Mouse (Mus musculus): ENCODE results near the gene Gmppa.

Gene Gmppa

GRCm38 (mm10) chr1:75455948-75456347, 20.2 kb downstream of the Gmppa start:
- no peak for DNase-seq (ENCODE audit: low spot score in 2 of 2)

DNA sequence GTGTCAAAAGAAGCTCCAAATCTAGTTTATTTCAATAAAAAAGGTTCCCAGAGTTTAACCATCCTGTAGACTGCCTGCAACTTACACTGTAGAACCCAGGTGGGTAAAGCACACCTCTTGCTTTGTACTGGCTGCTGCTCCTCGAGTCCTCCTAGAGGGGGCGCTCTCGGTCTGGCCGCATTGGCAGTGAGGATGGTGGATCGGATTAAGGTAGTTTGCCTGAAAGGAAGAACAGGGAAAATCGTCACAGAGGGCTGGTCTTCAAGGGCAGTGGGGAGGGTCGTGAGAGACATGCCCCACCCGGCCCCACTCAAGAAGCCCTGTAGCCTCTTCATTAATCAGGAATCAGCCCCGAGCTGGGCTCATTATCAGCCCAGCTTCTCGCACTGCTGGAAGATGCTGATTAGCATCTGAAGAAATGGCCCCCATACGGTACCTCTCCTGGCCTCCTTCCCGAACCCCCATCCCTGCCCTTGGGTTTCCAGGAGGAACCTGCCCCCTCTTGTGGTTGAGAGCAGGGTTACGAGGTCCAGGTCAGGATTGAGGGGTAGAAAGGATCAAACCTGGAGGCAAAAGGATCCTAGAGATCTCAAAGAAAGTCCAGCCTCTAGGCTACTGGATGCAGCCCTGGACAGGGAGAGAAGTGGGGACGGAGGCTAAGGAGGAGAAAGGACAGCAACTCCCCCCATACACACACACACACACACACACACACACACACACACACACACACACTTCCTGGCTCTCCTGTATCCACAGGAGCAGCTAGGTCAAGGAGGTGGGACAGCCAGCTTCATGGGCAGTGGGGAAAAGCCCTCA, 21.2 kb downstream of the Gmppa start:
- no peak for DNase-seq (ENCODE audit: low spot score in 2 of 2)

DNA sequence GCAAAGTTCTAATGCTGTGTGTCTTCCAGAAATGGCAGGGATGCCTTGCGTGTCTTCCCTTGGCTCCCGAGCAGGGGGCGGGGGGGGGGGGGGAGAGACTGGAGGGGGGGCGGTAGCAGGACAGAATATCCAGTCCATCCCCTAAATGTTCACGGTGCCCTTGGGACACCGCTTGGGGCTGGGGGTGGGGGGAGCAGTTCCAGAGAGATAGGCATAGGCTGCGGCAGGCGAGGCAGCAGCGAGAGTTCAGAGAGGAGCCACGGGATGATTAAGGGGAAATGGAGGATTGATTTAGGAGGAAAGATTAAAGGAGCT, 21.9 kb downstream of the Gmppa start:
- DNase-seq (ENCODE audit: low spot score in 2 of 2) = no peak

DNA sequence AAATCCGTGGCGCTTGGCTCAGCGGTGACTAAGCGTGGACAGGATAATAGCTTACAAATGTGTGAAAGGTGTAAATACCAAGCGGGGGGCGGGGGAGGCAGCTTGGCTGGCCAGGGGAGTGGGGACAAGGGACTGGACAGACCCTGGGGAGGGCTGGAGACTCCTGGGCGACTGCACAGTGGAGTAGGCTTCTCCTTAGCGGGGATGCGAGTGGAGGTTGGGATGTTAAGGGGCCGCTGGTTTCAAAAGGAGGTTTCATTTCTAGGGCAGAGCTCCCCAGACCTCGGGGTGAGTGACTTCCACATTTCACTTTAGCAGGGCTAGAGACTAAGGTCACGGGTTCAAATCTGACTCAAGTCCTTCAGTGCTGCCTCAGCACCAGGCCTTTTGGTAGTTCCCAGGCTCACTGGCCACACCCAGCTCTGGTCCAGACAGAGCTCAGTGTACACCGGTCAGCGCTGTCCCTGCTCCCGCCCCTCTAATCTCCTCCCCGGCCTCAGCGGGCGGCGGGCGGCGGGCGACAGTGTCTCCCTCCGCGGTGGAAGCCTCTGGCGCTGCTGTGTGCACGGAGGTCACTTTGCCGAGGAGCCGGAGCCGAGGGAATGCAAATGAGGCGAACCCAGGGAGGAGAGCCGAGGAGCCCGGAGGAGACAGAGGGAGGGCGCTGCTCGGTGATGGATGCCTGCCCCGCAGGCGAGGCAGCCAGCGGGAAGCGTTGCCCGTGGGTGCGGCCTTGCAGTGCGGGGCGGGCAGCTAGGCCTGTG, 22.5 kb downstream of the Gmppa start:
- DNase-seq (ENCODE audit: low spot score in 2 of 2) = peak in 1 of 2 experiments; percentile 66

- DNase-seq (ENCODE audit: low spot score in 2 of 2) = peak; percentile 78 to 81
These were observed 23.3 kb downstream of the Gmppa start for GRCm38 (mm10) chr1:75458789-75459684.

GRCm38 (mm10) chr1:75460297-75460696, 24.6 kb downstream of the Gmppa start:
- no peak for DNase-seq (ENCODE audit: low spot score in 2 of 2)

- no peak for DNase-seq (ENCODE audit: low spot score in 2 of 2)
These were observed 26.9 kb downstream of the Gmppa start for GRCm38 (mm10) chr1:75462636-75463035.

GRCm38 (mm10) chr1:75463652-75464204, 28.0 kb downstream of the Gmppa start:
- DNase-seq (ENCODE audit: low spot score in 2 of 2) = no peak

GRCm38 (mm10) chr1:75467215-75467927, 31.6 kb downstream of the Gmppa start:
- DNase-seq (ENCODE audit: low spot score in 2 of 2) = peak; percentile 86 to 89

DNA sequence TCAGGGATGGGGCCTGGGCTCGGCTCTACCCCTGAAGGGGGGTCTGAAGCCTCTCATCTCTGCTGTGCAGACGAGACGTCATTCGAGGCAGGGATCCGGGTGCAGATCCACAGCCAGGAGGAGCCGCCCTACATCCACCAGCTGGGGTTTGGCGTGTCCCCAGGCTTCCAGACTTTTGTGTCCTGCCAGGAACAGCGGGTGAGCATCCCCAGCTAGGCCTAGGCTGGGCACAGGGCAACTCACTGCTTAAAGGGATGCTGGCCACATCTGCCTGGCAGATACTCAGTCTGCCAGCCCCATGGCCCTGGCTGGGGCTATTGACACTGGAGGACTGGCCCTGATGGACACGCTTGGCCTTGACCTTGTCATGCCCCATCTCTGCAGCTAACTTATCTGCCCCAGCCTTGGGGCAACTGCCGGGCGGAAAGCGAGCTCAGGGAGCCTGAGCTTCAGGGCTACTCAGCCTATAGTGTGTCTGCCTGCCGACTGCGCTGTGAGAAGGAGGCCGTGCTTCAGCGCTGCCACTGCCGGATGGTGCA, 33.6 kb downstream of the Gmppa start:
- DNase-seq (ENCODE audit: low spot score in 2 of 2) = no peak

DNA sequence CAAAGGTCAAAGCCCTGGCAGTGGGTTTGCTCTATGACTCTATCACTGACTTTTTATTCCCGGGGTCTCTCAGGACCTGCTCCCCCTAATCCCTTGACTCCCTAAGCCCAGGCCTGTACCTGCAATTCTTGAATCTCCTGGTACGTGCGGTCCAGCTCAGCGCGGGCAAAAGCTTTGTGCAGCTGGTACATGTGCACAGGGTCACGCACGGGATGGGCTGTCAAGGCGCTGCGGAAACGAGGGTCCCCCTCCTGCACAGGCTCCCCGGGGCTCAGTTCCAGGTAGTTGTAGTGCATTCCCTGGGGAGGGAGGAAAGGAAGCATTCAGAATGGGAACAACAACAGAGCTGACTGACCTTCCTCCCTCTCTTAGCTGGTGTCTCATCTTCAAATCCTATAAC, 40.7 kb downstream of the Gmppa start:
- DNase-seq (ENCODE audit: low spot score in 2 of 2) = no peak

DNA sequence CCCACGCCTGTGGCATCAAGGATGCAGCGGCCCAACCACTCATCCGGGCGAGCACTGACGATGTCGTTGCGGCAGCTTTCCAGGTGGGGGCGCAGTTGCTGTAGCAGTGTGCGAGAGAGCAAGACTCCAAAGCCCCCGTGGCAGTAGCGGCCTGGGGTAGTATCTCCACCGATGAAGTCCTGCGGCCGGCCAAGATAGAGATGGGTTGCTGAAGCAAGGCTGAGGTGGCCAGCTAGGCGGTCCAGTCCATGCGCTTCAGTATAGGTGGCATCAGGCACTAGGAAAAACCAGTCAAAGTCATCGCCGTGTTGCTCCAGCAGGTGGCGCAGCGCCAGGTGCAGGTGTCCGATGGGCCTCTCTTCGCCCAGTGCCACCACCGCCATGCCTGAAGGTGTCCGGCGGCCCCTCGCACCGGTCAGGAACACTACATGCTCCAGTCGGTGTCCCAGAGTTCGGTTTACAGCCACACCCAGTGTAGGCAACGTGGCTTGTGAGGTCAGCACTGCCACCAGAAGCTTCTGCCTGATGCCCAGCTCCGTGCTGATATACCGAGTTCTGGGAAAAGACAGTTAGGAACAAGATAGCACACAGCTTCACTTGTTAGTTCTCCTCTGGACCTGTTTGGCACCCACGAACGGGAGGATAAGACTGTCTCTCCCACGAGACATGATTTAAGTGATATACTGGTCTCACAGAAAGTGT, 41.7 kb downstream of the Gmppa start:
- DNase-seq (ENCODE audit: low spot score in 2 of 2) = peak; percentile 87 to 88

- no peak for DNase-seq (ENCODE audit: low spot score in 2 of 2)
These were observed 42.2 kb downstream of the Gmppa start for GRCm38 (mm10) chr1:75477966-75478290.

DNA sequence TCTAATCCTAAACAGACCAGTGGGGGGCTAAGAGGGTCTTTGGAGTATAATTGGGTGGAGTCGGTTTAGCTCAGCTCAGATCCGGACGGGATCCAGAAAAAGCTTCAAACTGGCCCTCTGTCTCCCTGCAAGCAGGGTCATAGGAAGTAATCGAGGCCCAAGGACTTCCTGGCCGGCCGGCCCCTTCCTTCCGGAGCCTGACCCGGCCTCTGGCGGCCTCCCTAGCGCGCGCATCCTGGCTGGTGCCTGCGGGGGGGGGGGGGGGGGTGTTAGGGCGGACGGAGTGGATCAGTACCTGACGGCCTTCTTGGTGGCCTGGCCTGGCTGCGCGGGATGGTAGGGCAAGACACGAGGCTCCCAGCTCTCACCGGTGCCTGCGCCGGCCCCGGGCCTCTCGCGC, 42.8 kb downstream of the Gmppa start:
- no peak for DNase-seq (ENCODE audit: low spot score in 2 of 2)

DNA sequence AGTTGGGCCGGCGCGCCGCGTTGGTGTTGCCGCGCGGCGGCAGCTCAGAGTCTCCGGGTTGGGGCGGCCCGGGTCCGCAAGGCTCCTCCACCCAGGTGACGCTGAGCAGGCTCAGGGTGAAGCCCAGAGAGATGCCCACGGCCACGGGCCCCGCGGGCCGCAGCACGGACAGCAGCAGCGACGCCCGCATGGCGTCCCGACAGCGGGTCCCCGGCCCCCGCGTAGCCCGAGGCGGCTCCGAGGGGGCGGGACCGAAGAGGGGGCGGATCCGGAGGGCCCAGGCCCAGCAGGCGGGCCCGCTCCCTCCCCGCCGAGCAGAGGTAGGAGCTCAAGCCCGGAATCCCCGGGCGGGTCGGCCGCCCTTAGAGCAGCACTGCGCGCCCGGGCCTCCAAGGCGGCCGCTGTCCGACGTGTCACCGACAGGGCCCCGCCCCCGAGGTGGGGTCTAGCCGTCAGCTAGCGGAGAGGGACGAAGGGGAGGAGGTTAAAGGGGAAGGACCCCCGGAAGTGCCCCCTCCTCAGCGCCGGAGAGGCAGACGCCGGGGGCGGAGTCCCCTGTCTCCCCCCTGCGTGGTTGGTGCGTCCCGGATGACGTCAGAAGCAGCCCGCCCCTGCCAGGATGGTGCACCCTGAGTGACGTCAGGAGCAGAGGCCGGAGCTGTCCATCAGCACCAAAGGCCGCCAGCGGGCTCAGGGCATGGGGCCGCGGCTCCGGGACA, 43.3 kb downstream of the Gmppa start, which contains the start of the genes Chpf and Tmem198:
TSS of gene Chpf (minus strand) at position 392 of the 719 bp plus-strand sequence.
TSS of gene Tmem198 (plus strand) at position 617 of the 719 bp plus-strand sequence.
- peak; percentile 99 for DNase-seq (ENCODE audit: low spot score in 2 of 2)

- no peak for DNase-seq (ENCODE audit: low spot score in 2 of 2)
These were observed 43.9 kb downstream of the Gmppa start for GRCm38 (mm10) chr1:75479635-75479989.

- DNase-seq (ENCODE audit: low spot score in 2 of 2) = peak in 1 of 2 experiments; percentile 46
These were observed 44.3 kb downstream of the Gmppa start for GRCm38 (mm10) chr1:75480036-75480435.

DNA sequence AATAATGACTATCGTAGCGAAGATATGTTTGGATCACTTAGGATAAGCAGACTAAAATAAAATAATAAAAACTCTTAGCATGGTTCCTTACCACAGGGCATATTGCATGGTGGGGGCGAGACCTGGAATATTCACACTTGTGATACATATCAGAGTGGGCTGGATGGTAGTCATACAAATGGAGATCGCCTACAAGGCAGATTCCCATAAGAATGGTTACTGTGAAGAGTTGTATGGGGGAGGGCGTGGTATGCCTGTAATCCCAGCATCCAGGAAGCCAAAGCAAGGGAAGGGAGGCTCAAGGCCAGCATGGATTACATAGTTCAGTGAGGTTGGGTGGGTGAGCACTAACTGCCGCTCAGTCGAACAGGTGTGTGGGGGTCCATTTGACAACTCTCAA, 45.0 kb downstream of the Gmppa start:
- no peak for DNase-seq (ENCODE audit: low spot score in 2 of 2)

GRCm38 (mm10) chr1:75486561-75486960, 50.8 kb downstream of the Gmppa start:
- DNase-seq (ENCODE audit: low spot score in 2 of 2) = no peak

DNA sequence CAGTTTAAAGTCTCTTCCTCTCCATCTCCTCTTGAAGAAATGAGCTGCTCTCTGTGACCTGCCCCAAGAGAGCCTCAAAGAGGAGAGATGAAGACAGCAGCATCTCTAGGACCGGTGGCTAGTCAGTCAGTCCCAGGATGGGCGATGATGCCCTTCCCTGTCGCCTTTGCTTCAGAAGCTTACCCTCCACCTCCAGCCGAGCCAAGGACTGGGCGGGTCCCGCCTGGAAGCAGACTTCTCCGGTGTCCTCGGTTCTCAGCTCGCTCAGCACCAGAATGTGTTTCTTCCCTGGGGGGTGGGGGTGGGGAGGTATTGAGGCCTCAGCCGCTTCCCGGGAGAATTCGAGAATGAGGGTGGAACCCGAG, 51.3 kb downstream of the Gmppa start:
- no peak for DNase-seq (ENCODE audit: low spot score in 2 of 2)

All from right cerebral cortex, postnatal 10 days (tissue).